Mouse (Mus musculus) layer of hippocampus, postnatal 36 days (tissue): ENCODE measurements around the gene Grin3b. TPM values are rescaled to one million over a fixed set of nuclear protein-coding genes. Genes with fewer than 3 reads are reported as not detected.

Source experiments
- DNase-seq, 2 experiments: peaks; one replicate each; pipeline ENCODE4 v3.0.0; 2022
- total RNA-seq, 2 experiments: library from RNA; stranded (reverse); gene quantifications; 2 replicates each; pipeline ENCODE4 v1.2.3; 2021

Gene Grin3b
- total RNA-seq, 2 experiments from 2014 or later = 0.10 TPM

GRCm38 (mm10) chr10:79968181-79968580, 2.3 kb upstream of the Grin3b start:
- no peak for DNase-seq

- DNase-seq = no peak
Observed at GRCm38 (mm10) chr10:79969124-79969568, 1.4 kb upstream of the Grin3b start.

GRCm38 (mm10) chr10:79971183-79971497, 625 bp downstream of the Grin3b start:
- no peak for DNase-seq

GRCm38 (mm10) chr10:79972831-79973230, 2.3 kb downstream of the Grin3b start:
- DNase-seq = no peak

- no peak for DNase-seq
Observed at GRCm38 (mm10) chr10:79974087-79974486, 3.6 kb downstream of the Grin3b start.

- DNase-seq = no peak
Observed at GRCm38 (mm10) chr10:79974668-79975067, 4.2 kb downstream of the Grin3b start.

- no peak for DNase-seq
Observed at GRCm38 (mm10) chr10:79976071-79976721, 5.7 kb downstream of the Grin3b start.

- no peak for DNase-seq
Observed at GRCm38 (mm10) chr10:79976722-79977107, 6.2 kb downstream of the Grin3b start.

- DNase-seq = no peak
Observed at GRCm38 (mm10) chr10:79977324-79977723, 6.8 kb downstream of the Grin3b start.

- DNase-seq = no peak
Observed at GRCm38 (mm10) chr10:79978061-79978460, 7.5 kb downstream of the Grin3b start.

GRCm38 (mm10) chr10:79979401-79980155, 9.1 kb downstream of the Grin3b start:
- DNase-seq = no peak

GRCm38 (mm10) chr10:79983205-79983604, 12.7 kb downstream of the Grin3b start:
- DNase-seq = no peak

- peak; percentile 58 to 65 for DNase-seq
Observed at GRCm38 (mm10) chr10:79983670-79984069, 13.2 kb downstream of the Grin3b start.

- peak; percentile 83 for DNase-seq
Observed at GRCm38 (mm10) chr10:79984195-79984816, 13.8 kb downstream of the Grin3b start, which contains the start of gene Tmem259. Gene Tmem259, minus strand, starts transcription at chr10:79984330.

- DNase-seq = peak; percentile 94 to 96
Observed at GRCm38 (mm10) chr10:79984871-79985270, 14.4 kb downstream of the Grin3b start.

GRCm38 (mm10) chr10:79985334-79986231, 15.1 kb downstream of the Grin3b start:
- DNase-seq = peak; percentile 57 to 66

GRCm38 (mm10) chr10:79986232-79986878, 15.8 kb downstream of the Grin3b start:
- no peak for DNase-seq

- peak; percentile 74 to 79 for DNase-seq
Observed at GRCm38 (mm10) chr10:79986963-79987362, 16.4 kb downstream of the Grin3b start.

- no peak for DNase-seq
Observed at GRCm38 (mm10) chr10:79987771-79988505, 17.4 kb downstream of the Grin3b start.

- no peak for DNase-seq
Observed at GRCm38 (mm10) chr10:79988506-79989271, 18.2 kb downstream of the Grin3b start, which contains the start of gene Cnn2. Gene Cnn2, plus strand, starts transcription at chr10:79988584.
